Mouse (Mus musculus) thymus, adult 2 months (tissue): ENCODE results near the gene H2-M10.1. TPM values are rescaled to one million over a fixed set of nuclear protein-coding genes. Genes with fewer than 3 reads are reported as not detected.
A peak's percentile ranks its signal among the peaks of the same experiment; 100 is the strongest.
"Not testable (repeated sequence)": the region's sequence is repeated elsewhere in the genome, so short reads cannot be mapped to it uniquely, and the experiment has no call there.

Experiments
- DNase-seq: peaks from one replicate; pipeline ENCODE4 v3.0.0; 2021
- H3K27ac ChIP-seq: fragments of 200-500 bp; 2 replicates; pipeline ENCODE4 v1.5.1; 2012; ENCODE audit warnings: low read length, control low read depth; ENCODE audit not compliant: control insufficient read depth, insufficient read depth
- H3K27me3 ChIP-seq: fragments of 200-500 bp; 2 replicates; pipeline ENCODE4 v1.6.1; 2012; ENCODE audit warnings: mild to moderate bottlenecking, low read length, moderate library complexity, mixed read lengths; ENCODE audit not compliant: control insufficient read depth, insufficient read depth
- H3K36me3 ChIP-seq: fragments of 200-500 bp; 2 replicates; pipeline ENCODE4 v1.6.1; 2012; ENCODE audit warnings: mild to moderate bottlenecking, low read length, moderate library complexity; ENCODE audit not compliant: control insufficient read depth, insufficient read depth
- H3K4me1 ChIP-seq: fragments of 200-500 bp; replicated peaks from 2 replicates; pipeline ENCODE4 v1.6.1; 2012; ENCODE audit warnings: low read length; ENCODE audit not compliant: control insufficient read depth, insufficient read depth
- H3K4me3 ChIP-seq: fragments of 200-500 bp; 2 replicates; pipeline ENCODE4 v1.5.1; 2012; ENCODE audit warnings: mild to moderate bottlenecking, low read length, control low read depth, moderate library complexity; ENCODE audit not compliant: control insufficient read depth, insufficient read depth
- CTCF ChIP-seq: fragments of 200-500 bp; IDR thresholded peaks from 2 replicates; pipeline ENCODE4 v1.5.1; 2012; ENCODE audit warnings: mild to moderate bottlenecking, control low read depth, low read length, moderate library complexity, borderline replicate concordance; ENCODE audit not compliant: control insufficient read depth, poor library complexity, insufficient read depth; ENCODE audit errors: extremely low read depth
- POLR2A ChIP-seq: fragments of 200-500 bp; IDR thresholded peaks from 2 replicates; pipeline ENCODE4 v1.6.1; 2012; ENCODE audit warnings: mild to moderate bottlenecking, low read length, control low read depth, moderate library complexity; ENCODE audit not compliant: control insufficient read depth, poor library complexity, insufficient read depth; ENCODE audit errors: extremely low read depth
- WGBS: fragments of 180-500 bp; shearing (Covaris S2); methylation state at CpG from one replicate; pipeline ENCODE4 v1.1.7; 2018; 5-methylcytosine and 5-hydroxymethylcytosine counted together
- polyA plus RNA-seq: library from polyadenylated mRNA; depleted of rRNA; stranded (reverse); fragments of >200 nt; gene quantifications from 2 replicates; pipeline ENCODE4 v1.2.3, GENCODE M21; 2012

The H2-M10.1 gene
- polyA plus RNA-seq, 1 experiment, result 0.13 TPM

GRCm38 (mm10) chr17:36315041-36315688, 10.8 kb downstream of the H2-M10.1 start:
- DNase-seq, result peak; percentile 73
- Histone ChIP-seq H3K4me1 (peaks cover 4% of the 10 kb centered on the region), H3K27ac (no peak overlapping the region), H3K4me3 (peak overlapping the region; percentile 64), H3K27me3 (no peaks in the 10 kb centered on the region), H3K36me3 (no peaks in the 10 kb centered on the region)
- WGBS, result 0% methylated on average over 19 of the region's 19 CpGs
- TF ChIP-seq CTCF, result no peak
- no peak for TF ChIP-seq POLR2A

- peak; percentile 11 for DNase-seq
- H3K27ac ChIP-seq, result no peak overlapping the region
- no peak overlapping the region for H3K4me3 ChIP-seq
- TF ChIP-seq CTCF, result no peak
- TF ChIP-seq POLR2A, result no peak
- no peaks in the 10 kb centered on the region for H3K27me3 ChIP-seq
- peaks cover 4% of the 10 kb centered on the region for H3K4me1 ChIP-seq
- 11% methylated on average over 9 of the region's 9 CpGs for whole genome bisulfite sequencing
- no peaks in the 10 kb centered on the region for H3K36me3 ChIP-seq
These were observed 11.4 kb downstream of the H2-M10.1 start for GRCm38 (mm10) chr17:36314511-36314910.

GRCm38 (mm10) chr17:36309293-36309692, 16.7 kb downstream of the H2-M10.1 start:
- no peaks in the 10 kb centered on the region for H3K27me3 ChIP-seq
- H3K4me3 ChIP-seq, result no peak overlapping the region
- no peak for TF ChIP-seq POLR2A
- TF ChIP-seq CTCF, result no peak
- no peak for DNase-seq
- WGBS, result 64% methylated on average over 1 of the region's 1 CpGs
- H3K4me1 ChIP-seq, result no peaks in the 10 kb centered on the region
- no peaks in the 10 kb centered on the region for H3K36me3 ChIP-seq
- H3K27ac ChIP-seq, result no peak overlapping the region

GRCm38 (mm10) chr17:36308855-36309254, 17.1 kb downstream of the H2-M10.1 start:
- H3K27me3 ChIP-seq, H3K4me3 ChIP-seq, H3K36me3 ChIP-seq, H3K27ac ChIP-seq, H3K4me1 ChIP-seq: not testable (repeated sequence)
- WGBS, result under 1% methylated on average over 3 of the region's 3 CpGs
- DNase-seq, result peak; percentile 78

- Histone ChIP-seq H3K4me3 (no peak within 1 kb of the TSS), H3K27ac (no peak within 1 kb of the TSS), H3K36me3 (no peaks in the 10 kb centered on the region), H3K27me3 (no peaks in the 10 kb centered on the region), H3K4me1 (no peaks in the 10 kb centered on the region)
- TF ChIP-seq POLR2A, result no peak
- no peak for TF ChIP-seq CTCF
- 75% methylated on average over 2 of the region's 2 CpGs for WGBS
- DNase-seq, result no peak
These were observed 39.6 kb downstream of the H2-M10.1 start, which contains the start of gene H2-M10.2 for GRCm38 (mm10) chr17:36286390-36286789. Gene H2-M10.2 (minus strand): TSS chr17:36286490.

GRCm38 (mm10) chr17:36281521-36282245, 44.3 kb downstream of the H2-M10.1 start:
- H3K27me3 ChIP-seq, result no peaks in the 10 kb centered on the region
- no peaks in the 10 kb centered on the region for H3K4me1 ChIP-seq
- H3K36me3 ChIP-seq, result peaks cover 15% of the 10 kb centered on the region
- DNase-seq, result no peak
- WGBS, result 96% methylated on average over 4 of the region's 4 CpGs
- no peak overlapping the region for H3K27ac ChIP-seq
- H3K4me3 ChIP-seq, result no peak overlapping the region
- TF ChIP-seq CTCF, result no peak
- no peak for TF ChIP-seq POLR2A
